Mouse (Mus musculus) embryonic facial prominence, embryonic 12.5 days (tissue): ENCODE measurements around the gene Amdhd2. TPM values are rescaled to one million over a fixed set of nuclear protein-coding genes. Genes with fewer than 3 reads are reported as not detected.
A peak's percentile ranks its signal among the peaks of the same experiment; 100 is the strongest.

ENCODE experiments used
- ATAC-seq: fragments of 200-750 bp; cut with Nextera tagmentation; 2 replicates; pipeline ENCODE4 v1.8.0; 2017; ENCODE audit not compliant: insufficient number of reproducible peaks, insufficient read depth, low FRiP score, low TSS enrichment
- H3K27ac ChIP-seq: fragments of 300-500 bp; sonication (generic); 2 replicates; pipeline ENCODE4 v1.5.1; 2016; ENCODE audit warnings: mild to moderate bottlenecking
- H3K27me3 ChIP-seq: fragments of 300-500 bp; sonication (generic); 2 replicates; pipeline ENCODE4 v1.6.1; 2016; ENCODE audit warnings: mild to moderate bottlenecking, moderate library complexity
- H3K36me3 ChIP-seq: fragments of 300-500 bp; sonication (generic); 2 replicates; pipeline ENCODE4 v1.6.1; 2016; ENCODE audit warnings: mild to moderate bottlenecking
- H3K4me1 ChIP-seq: fragments of 300-500 bp; sonication (generic); 2 replicates; pipeline ENCODE4 v1.6.1; 2016
- H3K4me2 ChIP-seq: fragments of 300-500 bp; sonication (generic); replicated peaks from 2 replicates; pipeline ENCODE4 v1.6.1; 2016; ENCODE audit warnings: mild to moderate bottlenecking, moderate library complexity
- H3K4me3 ChIP-seq: fragments of 300-500 bp; sonication (generic); 2 replicates; pipeline ENCODE4 v1.5.1; 2016; ENCODE audit warnings: mild to moderate bottlenecking
- H3K9ac ChIP-seq: fragments of 300-500 bp; sonication (generic); 2 replicates; pipeline ENCODE4 v1.6.1; 2016; ENCODE audit warnings: mild to moderate bottlenecking, moderate library complexity
- H3K9me3 ChIP-seq: fragments of 300-500 bp; sonication (generic); 2 replicates; pipeline ENCODE4 v1.6.1; 2016; ENCODE audit warnings: mild to moderate bottlenecking, moderate library complexity
- WGBS: fragments of 180-500 bp; shearing (Covaris S2); methylation state at CpG from one replicate; pipeline ENCODE4 v1.1.7; 2016; 5-methylcytosine and 5-hydroxymethylcytosine counted together
- polyA plus RNA-seq: library from polyadenylated mRNA; unstranded; fragments of >200 nt; fragmentation: Nextera tagmentation; extraction: Ambion mirVana; gene quantifications from 2 replicates; pipeline ENCODE4 v1.2.1, GENCODE M21; 2016

Gene Amdhd2
- polyA plus RNA-seq, 1 experiment from 2014 or later, result 40.9 TPM

GRCm38 (mm10) chr17:24168590-24169277 is 5.2 kb upstream of the Amdhd2 start:
- WGBS, result under 1% methylated on average over 41 of the region's 41 CpGs
- peaks cover 15% of the 10 kb centered on the region for H3K4me1 ChIP-seq
- peak overlapping the region; percentile 86 for H3K9ac ChIP-seq
- no peaks in the 10 kb centered on the region for H3K27me3 ChIP-seq
- peaks cover 22% of the 10 kb centered on the region for H3K36me3 ChIP-seq
- peak overlapping the region; percentile 83 for H3K4me2 ChIP-seq
- no peaks in the 10 kb centered on the region for H3K9me3 ChIP-seq
- ATAC-seq, result peak; percentile 57
- peak overlapping the region; percentile 95 for H3K27ac ChIP-seq
- H3K4me3 ChIP-seq, result peak overlapping the region; percentile 91

- ATAC-seq, result no peak
- Histone ChIP-seq H3K4me3 (peak overlapping the region; percentile 91), H3K4me2 (peak overlapping the region; percentile 83), H3K36me3 (peaks cover 22% of the 10 kb centered on the region), H3K4me1 (peaks cover 16% of the 10 kb centered on the region), H3K9ac (peak overlapping the region; percentile 86), H3K27me3 (no peaks in the 10 kb centered on the region), H3K27ac (0 out of 2 replicates have a peak overlapping the region, but pooled peaks have one; percentile 95), H3K9me3 (no peaks in the 10 kb centered on the region)
- 61% methylated on average over 7 of the region's 7 CpGs for WGBS
These were observed 4.4 kb upstream of the Amdhd2 start for GRCm38 (mm10) chr17:24167891-24168505.

GRCm38 (mm10) chr17:24167120-24167519 is 3.6 kb upstream of the Amdhd2 start:
- Histone ChIP-seq H3K27me3 (no peaks in the 10 kb centered on the region), H3K9ac (no peak overlapping the region), H3K4me2 (no peak overlapping the region), H3K4me3 (no peak overlapping the region), H3K4me1 (peaks cover 23% of the 10 kb centered on the region), H3K27ac (no peak overlapping the region), H3K36me3 (peaks cover 22% of the 10 kb centered on the region), H3K9me3 (no peaks in the 10 kb centered on the region)
- WGBS, result 86% methylated on average over 6 of the region's 6 CpGs
- ATAC-seq, result no peak

GRCm38 (mm10) chr17:24164566-24165259 is 1.1 kb upstream of the Amdhd2 start:
- Histone ChIP-seq H3K9me3 (no peaks in the 10 kb centered on the region), H3K27me3 (no peaks in the 10 kb centered on the region), H3K4me2 (no peak overlapping the region), H3K36me3 (peaks cover 22% of the 10 kb centered on the region), H3K4me1 (peaks cover 18% of the 10 kb centered on the region), H3K4me3 (no peak overlapping the region), H3K27ac (no peak overlapping the region), H3K9ac (peak overlapping the region; percentile 4; the same call in 1 of the 2 replicates)
- 80% methylated on average over 11 of the region's 11 CpGs for WGBS
- no peak for ATAC-seq

GRCm38 (mm10) chr17:24162584-24163175 is 886 bp downstream of the Amdhd2 start:
- Histone ChIP-seq H3K4me3 (peak overlapping the region; percentile 82), H3K9me3 (no peaks in the 10 kb centered on the region), H3K9ac (peak overlapping the region; percentile 79), H3K27ac (peak overlapping the region; percentile 82; the same call in 1 of the 2 replicates), H3K27me3 (no peaks in the 10 kb centered on the region), H3K36me3 (peaks cover 28% of the 10 kb centered on the region), H3K4me1 (peaks cover 12% of the 10 kb centered on the region), H3K4me2 (peak overlapping the region; percentile 93)
- 0 out of 2 replicates have a peak, but pooled peaks have one; percentile 2 for ATAC-seq
- WGBS, result 27% methylated on average over 17 of the region's 17 CpGs

GRCm38 (mm10) chr17:24161466-24161865 is 2.1 kb downstream of the Amdhd2 start:
- H3K4me3 ChIP-seq, result no peak overlapping the region
- H3K9ac ChIP-seq, result no peak overlapping the region
- H3K27ac ChIP-seq, result no peak overlapping the region
- WGBS, result 78% methylated on average over 5 of the region's 5 CpGs
- H3K9me3 ChIP-seq, result no peaks in the 10 kb centered on the region
- H3K4me2 ChIP-seq, result no peak overlapping the region
- peaks cover 28% of the 10 kb centered on the region for H3K36me3 ChIP-seq
- H3K4me1 ChIP-seq, result peaks cover 8% of the 10 kb centered on the region
- no peaks in the 10 kb centered on the region for H3K27me3 ChIP-seq
- ATAC-seq, result no peak

- WGBS, result 93% methylated on average over 4 of the region's 4 CpGs
- Histone ChIP-seq H3K9ac (no peak overlapping the region), H3K9me3 (no peaks in the 10 kb centered on the region), H3K27ac (no peak overlapping the region), H3K36me3 (peaks cover 24% of the 10 kb centered on the region), H3K4me3 (no peak overlapping the region), H3K4me1 (peaks cover 5% of the 10 kb centered on the region), H3K27me3 (no peaks in the 10 kb centered on the region), H3K4me2 (no peak overlapping the region)
- no peak for ATAC-seq
These were observed 6.0 kb downstream of the Amdhd2 start for GRCm38 (mm10) chr17:24157526-24157925.

- Histone ChIP-seq H3K4me1 (peaks cover 7% of the 10 kb centered on the region; the same call in 1 of the 2 replicates), H3K4me2 (no peak overlapping the region), H3K27ac (no peak overlapping the region), H3K36me3 (peaks cover 24% of the 10 kb centered on the region), H3K4me3 (no peak overlapping the region), H3K9ac (no peak overlapping the region), H3K27me3 (no peaks in the 10 kb centered on the region), H3K9me3 (no peaks in the 10 kb centered on the region)
- ATAC-seq, result no peak
- 90% methylated on average over 6 of the region's 6 CpGs for WGBS
These were observed 6.4 kb downstream of the Amdhd2 start for GRCm38 (mm10) chr17:24157121-24157520.

- no peak for ATAC-seq
- WGBS, result 75% methylated on average over 3 of the region's 3 CpGs
- H3K27ac ChIP-seq, result no peak overlapping the region
- no peaks in the 10 kb centered on the region for H3K9me3 ChIP-seq
- no peak overlapping the region for H3K9ac ChIP-seq
- peaks cover 24% of the 10 kb centered on the region for H3K36me3 ChIP-seq
- no peaks in the 10 kb centered on the region for H3K27me3 ChIP-seq
- no peak overlapping the region for H3K4me3 ChIP-seq
- peaks cover 11% of the 10 kb centered on the region; the same call in 1 of the 2 replicates for H3K4me1 ChIP-seq
- no peak overlapping the region for H3K4me2 ChIP-seq
These were observed 7.2 kb downstream of the Amdhd2 start for GRCm38 (mm10) chr17:24156394-24156793.

GRCm38 (mm10) chr17:24155742-24156141 is 7.8 kb downstream of the Amdhd2 start:
- H3K27ac ChIP-seq, result no peak overlapping the region
- H3K9me3 ChIP-seq, result no peaks in the 10 kb centered on the region
- no peak overlapping the region for H3K9ac ChIP-seq
- H3K4me3 ChIP-seq, result no peak overlapping the region
- ATAC-seq, result no peak
- peaks cover 24% of the 10 kb centered on the region for H3K36me3 ChIP-seq
- H3K27me3 ChIP-seq, result no peaks in the 10 kb centered on the region
- WGBS, result 92% methylated on average over 9 of the region's 9 CpGs
- peaks cover 11% of the 10 kb centered on the region; the same call in 1 of the 2 replicates for H3K4me1 ChIP-seq
- no peak overlapping the region for H3K4me2 ChIP-seq

GRCm38 (mm10) chr17:24154463-24154862 is 9.1 kb downstream of the Amdhd2 start:
- no peaks in the 10 kb centered on the region for H3K27me3 ChIP-seq
- peaks cover 11% of the 10 kb centered on the region; the same call in 1 of the 2 replicates for H3K4me1 ChIP-seq
- H3K27ac ChIP-seq, result no peak overlapping the region
- peaks cover 24% of the 10 kb centered on the region for H3K36me3 ChIP-seq
- H3K9me3 ChIP-seq, result no peaks in the 10 kb centered on the region
- WGBS, result 75% methylated on average over 3 of the region's 3 CpGs
- H3K9ac ChIP-seq, result no peak overlapping the region
- H3K4me3 ChIP-seq, result no peak overlapping the region
- no peak for ATAC-seq
- H3K4me2 ChIP-seq, result no peak overlapping the region
